Mouse (Mus musculus) cerebral cortex, adult 2 months (tissue): ENCODE data around the gene Tmem234.

Source experiments
- WGBS: fragments of 180-500 bp; shearing (Covaris S2); methylation state at CpG from one replicate; pipeline ENCODE4 v1.1.7; 2018; 5-methylcytosine and 5-hydroxymethylcytosine counted together

Tmem234 gene

GRCm38 (mm10) chr4:129600233-129601158 lies at the start of gene Tmem234, which contains the start of gene Eif3i:
Gene Tmem234 (plus strand): TSS chr4:129600668.
Gene Eif3i (minus strand): TSS chr4:129600648.
- WGBS = 1% methylated on average over 74 of the region's 74 CpGs

- 64% methylated on average over 6 of the region's 6 CpGs for WGBS
Measured at GRCm38 (mm10) chr4:129554512-129554911, 46.0 kb upstream of the Tmem234 start.

GRCm38 (mm10) chr4:129555421-129555861 lies 45.0 kb upstream of the Tmem234 start:
- WGBS = 6% methylated on average over 16 of the region's 16 CpGs

- whole genome bisulfite sequencing = 1% methylated on average over 24 of the region's 24 CpGs
Measured at GRCm38 (mm10) chr4:129555862-129556531, 44.5 kb upstream of the Tmem234 start.

- WGBS = 9% methylated on average over 33 of the region's 33 CpGs
Measured at GRCm38 (mm10) chr4:129556532-129557223, 43.8 kb upstream of the Tmem234 start.

- 85% methylated on average over 9 of the region's 9 CpGs for WGBS
Measured at GRCm38 (mm10) chr4:129557256-129557808, 43.1 kb upstream of the Tmem234 start.

GRCm38 (mm10) chr4:129558321-129558955 lies 42.0 kb upstream of the Tmem234 start:
- 90% methylated on average over 12 of the region's 12 CpGs for WGBS

- 91% methylated on average over 5 of the region's 5 CpGs for WGBS
Measured at GRCm38 (mm10) chr4:129561184-129561583, 39.3 kb upstream of the Tmem234 start.

- WGBS = 84% methylated on average over 8 of the region's 8 CpGs
Measured at GRCm38 (mm10) chr4:129563718-129564117, 36.8 kb upstream of the Tmem234 start.

GRCm38 (mm10) chr4:129565139-129565538 lies 35.3 kb upstream of the Tmem234 start:
- WGBS = 88% methylated on average over 6 of the region's 6 CpGs

- WGBS = 92% methylated on average over 7 of the region's 7 CpGs
Measured at GRCm38 (mm10) chr4:129568366-129568765, 32.1 kb upstream of the Tmem234 start.

- WGBS = 87% methylated on average over 6 of the region's 6 CpGs
Measured at GRCm38 (mm10) chr4:129570028-129570427, 30.4 kb upstream of the Tmem234 start.

- WGBS = 87% methylated on average over 8 of the region's 8 CpGs
Measured at GRCm38 (mm10) chr4:129571551-129572084, 28.9 kb upstream of the Tmem234 start.

- WGBS = 72% methylated on average over 13 of the region's 13 CpGs
Measured at GRCm38 (mm10) chr4:129572236-129573092, 28.0 kb upstream of the Tmem234 start.

GRCm38 (mm10) chr4:129573093-129573370 lies 27.4 kb upstream of the Tmem234 start:
- WGBS = 97% methylated on average over 4 of the region's 4 CpGs

GRCm38 (mm10) chr4:129573430-129573829 lies 27.0 kb upstream of the Tmem234 start, which contains the start of gene Lck:
Gene Lck (minus strand): TSS chr4:129573641.
- WGBS = 92% methylated on average over 8 of the region's 8 CpGs

- 63% methylated on average over 7 of the region's 8 CpGs for WGBS
Measured at GRCm38 (mm10) chr4:129575171-129575844, 25.2 kb upstream of the Tmem234 start.

GRCm38 (mm10) chr4:129576863-129577491 lies 23.5 kb upstream of the Tmem234 start:
- 36% methylated on average over 21 of the region's 21 CpGs for WGBS

- WGBS = 86% methylated on average over 7 of the region's 7 CpGs
Measured at GRCm38 (mm10) chr4:129577688-129578087, 22.8 kb upstream of the Tmem234 start.
